Mouse (Mus musculus): Measurements from ENCODE around the gene Lcmt1.
A peak's percentile ranks its signal among the peaks of the same experiment; 100 is the strongest.

Lcmt1 gene

GRCm38 (mm10) chr7:123458309-123458708, 88.7 kb downstream of the Lcmt1 start:
- no peak for DNase-seq (ENCODE audit: low spot score in 2 of 2)

- no peak for DNase-seq (ENCODE audit: low spot score in 2 of 2)
Observed at GRCm38 (mm10) chr7:123459247-123459646, 89.7 kb downstream of the Lcmt1 start.

- DNase-seq (ENCODE audit: low spot score in 2 of 2): no peak
Observed at GRCm38 (mm10) chr7:123461316-123461715, 91.7 kb downstream of the Lcmt1 start.

- no peak for DNase-seq (ENCODE audit: low spot score in 2 of 2)
Observed at GRCm38 (mm10) chr7:123462070-123462501, 92.5 kb downstream of the Lcmt1 start, which contains the start of gene Aqp8. Gene Aqp8 (plus strand): TSS chr7:123462291.

- DNase-seq (ENCODE audit: low spot score in 2 of 2): no peak
Observed at GRCm38 (mm10) chr7:123463569-123463968, 94.0 kb downstream of the Lcmt1 start.

GRCm38 (mm10) chr7:123465692-123466387, 96.3 kb downstream of the Lcmt1 start:
- DNase-seq (ENCODE audit: low spot score in 2 of 2): peak in 1 of 2 experiments; percentile 23

- no peak for DNase-seq (ENCODE audit: low spot score in 2 of 2)
Observed at GRCm38 (mm10) chr7:123467961-123468360, 98.4 kb downstream of the Lcmt1 start.
